Mouse (Mus musculus): ENCODE measurements around the gene Adgrv1.

GRCm38 (mm10) chr13:81407881-81408460 lies 225.0 kb downstream of the Adgrv1 start:
- TF ChIP-seq CTCF (IDR thresholded peaks at IDR 0.05; ENCODE audit: low read depth) = no peak
- TF ChIP-seq EP300 (optimal IDR thresholded peaks at IDR 0.05) = no peak

Data from stomach, postnatal 0 days (tissue).